Mouse (Mus musculus) urinary bladder, postnatal 10 days (tissue): ENCODE data around the gene Myh2.

Experiments used
- DNase-seq: peaks from one replicate; pipeline ENCODE4 v3.0.0; 2022; ENCODE audit warnings: low spot score

Myh2 gene

GRCm38 (mm10) chr11:67153123-67153522, 17.7 kb upstream of the Myh2 start:
- no peak for DNase-seq

DNA sequence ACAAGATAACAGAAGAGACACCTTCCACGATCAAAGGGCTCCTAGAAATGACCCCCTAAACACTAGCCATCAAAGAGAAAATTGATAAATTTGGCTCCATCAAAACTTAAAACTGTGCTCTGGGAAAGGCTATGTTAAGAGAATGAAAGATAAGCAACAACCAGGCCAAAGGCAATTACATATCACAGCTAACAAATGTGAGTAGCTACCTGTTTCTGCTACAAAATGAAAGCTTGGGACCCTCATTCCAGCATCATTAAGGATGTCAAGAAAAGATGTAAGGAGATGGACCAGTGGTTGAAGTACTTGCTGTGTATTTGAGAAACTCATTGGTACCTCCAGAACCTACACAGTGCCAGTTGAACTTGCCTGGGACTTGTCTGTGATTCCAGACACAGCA, 17.0 kb upstream of the Myh2 start:
- no peak for DNase-seq

GRCm38 (mm10) chr11:67155650-67156049, 15.2 kb upstream of the Myh2 start:
- no peak for DNase-seq

DNA sequence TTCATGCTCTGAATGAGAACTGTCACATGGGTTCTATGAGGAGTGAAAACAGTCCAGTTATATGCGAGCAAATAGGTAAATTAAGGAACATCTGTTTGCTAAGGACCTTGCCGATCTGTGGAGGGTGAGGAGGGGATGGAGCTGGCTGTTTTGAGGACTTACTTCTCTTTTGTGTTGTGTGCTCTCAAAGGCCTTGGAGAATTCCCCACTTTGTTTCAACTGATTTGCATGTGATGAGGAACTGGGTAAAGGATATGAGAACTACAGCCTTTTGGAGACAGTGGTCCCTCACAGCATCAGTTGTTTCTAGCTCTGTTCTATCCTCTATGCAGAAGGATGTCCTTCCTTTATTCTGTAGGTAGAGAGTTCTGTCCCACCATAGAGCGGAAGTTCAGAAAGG, 10.7 kb upstream of the Myh2 start:
- no peak for DNase-seq

- DNase-seq: no peak
Measured at GRCm38 (mm10) chr11:67163701-67164100, 7.1 kb upstream of the Myh2 start.

- no peak for DNase-seq
Measured at GRCm38 (mm10) chr11:67164851-67165250, 6.0 kb upstream of the Myh2 start.

DNA sequence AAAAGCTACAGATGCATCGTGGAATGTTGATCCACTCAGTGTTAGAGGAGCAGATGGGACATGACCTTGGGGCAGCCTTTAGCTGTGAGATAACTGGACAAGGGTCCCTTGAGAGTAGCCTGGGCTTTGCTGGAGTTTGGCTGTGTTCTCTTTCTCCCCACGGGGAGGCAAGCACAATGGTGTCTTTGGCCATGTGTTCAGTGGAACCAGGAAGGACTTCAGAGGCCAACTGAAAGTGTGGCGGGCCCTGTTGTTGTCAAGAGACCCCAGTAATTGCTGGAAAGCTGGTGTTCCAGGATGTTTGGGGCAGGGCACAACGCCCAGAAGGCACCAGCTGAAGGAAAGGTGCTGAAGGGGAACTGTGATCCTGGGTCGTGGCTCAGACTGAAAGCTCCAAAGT, 1.5 kb upstream of the Myh2 start:
- DNase-seq: no peak

DNA sequence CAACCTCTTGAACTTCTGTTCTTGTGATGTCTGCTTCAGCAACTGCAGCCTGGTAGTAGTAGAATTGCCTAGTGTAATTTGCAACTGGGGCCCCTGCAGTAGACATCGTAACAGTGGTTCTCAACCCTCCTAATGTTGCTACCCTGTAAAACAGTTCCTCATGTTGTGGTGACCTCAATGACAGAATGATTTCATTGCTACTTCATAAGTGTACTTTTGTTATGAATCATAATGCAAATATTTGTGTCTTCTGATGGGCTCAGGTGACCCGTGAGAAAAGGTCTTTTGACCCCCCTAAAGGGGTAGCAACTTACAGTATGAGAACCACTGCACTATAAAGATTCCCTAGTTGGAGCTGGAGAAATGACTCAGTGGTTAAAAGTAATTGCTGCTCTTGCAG, 1.6 kb downstream of the Myh2 start:
- no peak for DNase-seq

DNA sequence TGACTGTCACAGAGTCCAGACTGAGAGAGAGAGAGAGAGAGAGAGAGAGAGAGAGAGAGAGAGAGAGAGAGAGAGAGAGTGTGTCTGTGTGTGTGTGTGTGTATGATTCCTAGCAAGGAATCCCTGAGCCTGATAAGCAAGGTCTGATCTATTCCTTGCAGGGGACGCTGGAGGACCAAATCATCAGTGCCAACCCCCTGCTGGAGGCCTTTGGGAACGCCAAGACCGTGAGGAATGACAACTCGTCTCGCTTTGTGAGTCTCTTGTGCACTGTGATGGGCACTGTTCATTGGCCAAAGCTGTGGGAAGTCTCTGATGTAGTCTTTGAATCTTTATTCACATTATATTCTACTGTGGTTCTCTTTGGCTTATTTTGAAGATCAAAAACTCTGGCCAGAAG, 5.5 kb downstream of the Myh2 start:
- DNase-seq: no peak

DNA sequence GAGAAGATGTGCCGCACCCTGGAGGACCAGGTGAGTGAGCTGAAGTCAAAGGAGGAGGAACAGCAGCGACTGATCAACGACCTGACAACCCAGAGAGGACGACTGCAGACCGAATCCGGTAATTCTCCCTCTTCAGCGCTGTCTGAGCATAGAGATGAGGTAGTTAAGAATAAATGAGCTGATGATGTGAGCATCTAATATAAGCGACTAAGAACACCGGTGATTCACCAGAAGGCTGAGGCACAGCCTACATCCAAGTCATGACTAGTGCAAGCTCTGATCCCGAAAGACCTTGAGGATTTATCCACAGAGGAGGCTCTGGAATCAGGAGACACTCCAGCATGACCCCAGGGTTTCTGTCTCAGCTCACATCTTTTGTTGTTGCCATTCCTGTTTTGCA, 19.5 kb downstream of the Myh2 start:
- no peak for DNase-seq

GRCm38 (mm10) chr11:67190814-67191213, 20.0 kb downstream of the Myh2 start:
- DNase-seq: no peak

- no peak for DNase-seq
Measured at GRCm38 (mm10) chr11:67191496-67191895, 20.7 kb downstream of the Myh2 start.

DNA sequence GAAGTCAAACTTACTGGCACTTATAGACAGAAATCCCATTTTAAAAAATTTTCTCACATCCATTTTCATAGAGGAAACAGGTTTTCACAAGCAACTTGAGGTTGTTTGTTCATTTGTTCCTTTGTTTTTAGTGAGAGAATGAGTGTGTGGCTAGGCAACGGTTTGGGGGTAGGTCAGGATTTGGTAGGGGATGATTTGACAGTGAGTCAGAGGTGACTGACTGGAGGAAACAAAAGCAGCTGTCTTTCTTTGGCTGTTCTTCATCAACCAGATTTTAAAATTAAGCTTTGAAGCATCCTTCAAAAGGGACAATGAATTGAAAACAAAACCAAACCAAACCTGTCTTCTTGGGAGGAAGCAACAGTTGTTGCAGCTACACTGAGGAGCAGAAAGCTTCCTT, 28.5 kb downstream of the Myh2 start:
- DNase-seq: no peak

- no peak for DNase-seq
Measured at GRCm38 (mm10) chr11:67199752-67200151, 28.9 kb downstream of the Myh2 start, which contains the start of gene Myh1. Gene Myh1, plus strand, starts transcription at chr11:67200052.

DNA sequence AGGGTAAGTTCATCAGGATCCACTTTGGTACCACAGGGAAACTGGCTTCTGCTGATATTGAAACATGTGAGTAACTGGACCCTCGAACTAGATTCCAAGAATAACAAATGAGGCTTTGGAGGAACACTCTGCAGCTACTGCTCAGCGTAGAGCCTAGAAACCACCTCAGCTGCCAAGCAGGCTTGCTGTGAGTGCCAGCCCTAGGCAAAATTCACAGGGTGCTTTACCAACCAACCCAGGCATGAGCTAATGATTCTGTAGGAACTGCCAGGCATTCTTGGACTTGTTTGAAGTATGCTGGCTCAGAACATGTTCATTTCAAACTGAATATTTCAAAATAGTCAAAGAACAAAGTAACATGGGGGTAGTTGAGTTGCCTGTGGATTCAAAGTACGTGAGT, 33.9 kb downstream of the Myh2 start:
- DNase-seq: no peak

DNA sequence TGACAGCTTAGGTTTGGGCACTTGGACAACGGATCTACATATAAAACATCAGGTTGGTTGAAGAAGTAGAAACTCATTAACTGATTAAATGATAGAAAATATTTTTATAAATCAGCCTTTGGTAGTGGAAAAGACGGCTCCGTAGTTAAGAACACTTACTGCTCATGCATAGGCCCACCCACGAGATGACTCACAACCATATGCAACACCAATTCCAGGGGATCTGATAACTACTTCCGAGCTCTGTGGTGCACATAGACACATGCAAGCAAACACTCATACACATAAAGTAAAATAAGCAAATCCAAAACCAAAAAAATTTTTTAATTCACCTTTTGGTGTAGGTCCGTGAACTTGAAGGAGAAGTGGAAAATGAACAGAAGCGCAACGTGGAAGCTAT, 51.0 kb downstream of the Myh2 start:
- DNase-seq: no peak

DNA sequence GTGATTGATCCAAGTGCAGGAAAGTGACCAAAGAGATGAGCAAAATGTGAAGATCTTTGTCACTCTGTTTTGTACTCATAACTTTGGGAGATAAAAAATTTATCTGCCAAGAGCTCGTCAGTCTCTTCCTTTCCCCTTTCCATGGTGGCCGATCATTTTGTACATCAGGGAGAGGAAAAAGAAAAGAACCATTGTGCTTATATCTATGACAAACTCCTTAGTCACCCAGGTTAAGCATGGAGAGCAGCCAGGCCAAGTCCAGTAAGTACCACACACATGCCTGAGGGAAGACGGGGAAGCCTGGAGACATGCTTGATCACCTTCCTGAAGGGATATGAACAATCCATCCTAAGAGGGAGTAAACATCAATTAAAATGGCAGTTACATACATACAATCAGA, 53.6 kb downstream of the Myh2 start:
- DNase-seq: no peak

DNA sequence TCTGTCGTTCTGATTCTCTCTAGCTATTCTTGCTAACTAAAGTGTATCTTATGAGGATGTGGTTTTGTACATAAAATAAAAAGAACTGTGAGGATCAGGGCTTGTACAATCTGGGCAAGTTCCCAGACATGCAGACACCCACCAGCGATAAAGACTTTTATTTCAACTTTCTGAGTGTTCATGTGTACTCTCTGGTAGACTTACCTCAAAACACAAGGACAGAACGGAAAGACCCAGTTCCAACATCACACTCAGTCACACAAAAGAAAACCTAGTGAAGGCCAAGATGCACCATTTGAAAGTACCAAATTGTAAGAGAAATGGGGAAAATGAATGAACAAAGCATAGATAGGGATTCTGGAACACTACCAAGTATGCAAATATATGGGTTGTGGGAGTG, 57.9 kb downstream of the Myh2 start:
- no peak for DNase-seq

- no peak for DNase-seq
Measured at GRCm38 (mm10) chr11:67229166-67229565, 58.3 kb downstream of the Myh2 start.

- DNase-seq: no peak
Measured at GRCm38 (mm10) chr11:67229946-67230345, 59.1 kb downstream of the Myh2 start.

- DNase-seq: no peak
Measured at GRCm38 (mm10) chr11:67235639-67236358, 65.0 kb downstream of the Myh2 start.

DNA sequence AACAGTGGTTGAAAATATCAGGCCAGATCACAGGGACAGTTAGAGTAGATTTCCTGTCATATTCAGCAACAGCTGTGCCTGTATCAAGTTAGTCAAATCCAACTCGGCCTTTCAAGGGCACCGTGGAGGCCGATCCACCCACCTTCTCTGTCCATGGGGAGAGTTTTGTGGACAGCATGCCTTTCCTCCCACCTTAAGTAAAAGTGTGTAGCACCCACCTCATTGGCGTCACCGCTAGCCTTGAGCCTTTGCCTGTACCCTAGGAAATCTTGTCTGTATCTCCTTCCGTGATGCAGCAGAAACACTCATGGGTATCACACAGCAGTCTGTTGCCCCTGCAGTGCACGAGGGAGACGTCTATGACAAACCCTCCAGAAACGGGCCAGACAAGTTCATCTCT, 66.0 kb downstream of the Myh2 start:
- no peak for DNase-seq

- DNase-seq: no peak
Measured at GRCm38 (mm10) chr11:67237481-67238079, 66.8 kb downstream of the Myh2 start, which contains the start of gene Myh4. Gene Myh4, plus strand, starts transcription at chr11:67238029.

GRCm38 (mm10) chr11:67241051-67241450, 70.2 kb downstream of the Myh2 start:
- no peak for DNase-seq
